Mouse (Mus musculus) cerebellum, postnatal 10 days (tissue): ENCODE results near the gene Myh7.
"Not testable (repeated sequence)": the region's sequence is repeated elsewhere in the genome, so short reads cannot be mapped to it uniquely, and the experiment has no call there.

Experiments used
- DNase-seq, 2 experiments: peaks; one replicate each; pipeline ENCODE4 v3.0.0; 2021; ENCODE audit warnings: mixed read lengths in 2 of 2

Gene Myh7

DNA sequence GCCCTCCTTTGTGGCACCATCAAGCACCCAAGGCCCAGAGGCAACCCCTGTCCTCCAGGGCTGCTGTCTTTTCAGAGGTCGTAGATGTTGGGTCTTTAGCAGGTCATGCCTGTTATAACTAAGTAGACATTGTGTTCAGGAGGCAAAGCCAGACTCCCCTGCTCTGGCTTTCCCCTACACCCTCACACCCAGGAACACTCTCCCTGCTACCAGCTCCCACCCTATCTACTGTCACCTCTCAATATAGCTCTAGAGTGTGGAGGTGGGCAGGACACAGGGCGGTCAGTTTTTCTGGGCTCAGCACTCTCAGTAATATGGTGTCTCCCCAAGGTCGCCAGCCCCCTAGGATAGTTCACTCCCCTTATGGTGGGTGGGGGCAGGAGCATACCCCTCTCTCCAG lies 26.6 kb downstream of the Myh7 start:
- DNase-seq, result no peak

DNA sequence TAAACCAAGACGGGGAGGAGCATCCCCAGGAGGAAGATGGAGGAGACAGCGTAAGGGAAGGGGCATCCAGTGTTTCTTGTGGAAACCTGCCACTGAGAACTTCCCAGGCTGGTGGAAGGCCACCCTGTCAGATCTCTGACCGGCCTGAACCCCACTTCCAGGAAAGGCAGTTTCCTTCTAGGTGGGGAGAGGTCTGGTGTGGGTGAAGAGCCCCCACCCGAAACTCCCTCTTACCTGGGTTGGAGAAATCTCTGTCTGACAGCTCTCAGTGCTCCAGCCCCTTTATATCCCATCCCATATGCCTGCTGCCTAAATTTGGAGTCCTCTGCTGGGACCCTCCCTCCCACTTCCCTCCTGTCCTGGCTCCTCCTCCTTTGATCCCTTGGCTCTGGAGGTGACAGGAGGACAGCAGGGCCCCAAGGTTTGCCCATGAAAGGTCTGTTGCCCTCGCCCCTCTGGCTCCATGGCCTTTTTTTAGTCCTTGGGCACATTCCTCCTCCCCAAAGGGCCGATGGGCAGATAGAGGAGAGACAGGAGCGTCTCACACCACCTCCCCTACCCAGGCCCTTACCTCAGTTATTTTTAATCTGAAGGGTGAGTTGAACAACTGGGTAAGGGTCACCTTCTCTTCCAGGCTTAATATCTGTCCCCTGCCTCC lies 28.0 kb downstream of the Myh7 start, which contains the start of gene Myh6:
TSS of gene Myh6 (minus strand) at position 608 of the 658 bp plus-strand sequence.
- no peak for DNase-seq

DNA sequence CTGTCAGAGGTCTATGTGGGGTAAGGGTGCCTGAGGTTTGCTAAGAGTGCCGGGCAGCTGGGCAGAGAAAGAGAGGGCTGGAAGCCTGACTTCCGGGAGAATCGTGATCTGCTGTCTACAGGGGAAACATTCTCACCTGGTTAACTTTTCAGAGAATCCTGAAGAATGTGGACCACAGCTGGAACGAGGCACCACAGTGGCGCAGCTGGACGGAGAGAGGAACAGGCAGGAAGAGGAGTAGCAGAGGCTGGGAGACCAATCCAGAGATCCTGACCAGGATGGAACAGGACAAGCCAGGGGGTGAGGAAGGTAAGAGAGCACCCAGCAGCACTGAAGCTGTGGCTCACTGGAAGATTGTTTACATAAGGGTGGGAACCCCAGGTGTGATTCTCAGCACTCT lies 28.8 kb downstream of the Myh7 start:
- no peak for DNase-seq

DNA sequence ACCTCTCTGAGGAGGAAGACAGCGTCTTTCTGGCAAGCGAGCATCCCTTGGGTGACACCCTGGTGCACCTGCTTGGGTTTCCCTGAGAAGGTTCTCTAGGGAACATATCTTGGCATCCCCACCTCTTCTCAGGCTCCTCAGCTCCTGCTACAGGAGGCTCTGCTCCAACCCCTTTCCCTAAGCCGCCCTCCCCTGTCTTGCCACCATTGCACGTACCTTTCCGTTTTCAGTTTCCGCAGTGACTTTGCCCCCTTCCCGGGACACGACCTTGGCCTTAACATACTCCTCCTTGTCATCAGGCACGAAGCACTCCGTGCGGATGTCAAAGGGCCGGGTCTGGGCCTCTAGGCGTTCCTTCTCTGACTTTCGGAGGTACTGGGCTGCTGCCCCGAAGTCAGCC lies 29.4 kb downstream of the Myh7 start:
- DNase-seq, result no peak

DNA sequence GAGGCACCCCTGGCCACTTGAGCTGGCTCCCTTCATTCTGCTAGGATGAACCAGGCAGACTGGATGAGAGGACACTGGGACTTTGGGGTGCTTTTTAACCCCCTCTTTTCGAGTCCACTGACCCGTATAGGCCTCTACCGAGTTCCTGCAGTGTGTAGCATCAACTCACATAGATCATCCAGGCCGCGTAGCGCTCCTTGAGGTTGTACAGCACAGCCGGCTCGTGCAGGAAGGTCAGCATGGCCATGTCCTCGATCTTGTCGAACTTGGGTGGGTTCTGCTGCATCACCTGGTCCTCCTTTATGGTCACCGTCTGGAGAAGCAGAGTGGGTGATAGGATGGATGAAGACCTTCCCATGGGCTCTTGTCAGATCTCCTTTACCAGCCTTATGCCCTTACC lies 30.7 kb downstream of the Myh7 start:
- DNase-seq, result no peak

DNA sequence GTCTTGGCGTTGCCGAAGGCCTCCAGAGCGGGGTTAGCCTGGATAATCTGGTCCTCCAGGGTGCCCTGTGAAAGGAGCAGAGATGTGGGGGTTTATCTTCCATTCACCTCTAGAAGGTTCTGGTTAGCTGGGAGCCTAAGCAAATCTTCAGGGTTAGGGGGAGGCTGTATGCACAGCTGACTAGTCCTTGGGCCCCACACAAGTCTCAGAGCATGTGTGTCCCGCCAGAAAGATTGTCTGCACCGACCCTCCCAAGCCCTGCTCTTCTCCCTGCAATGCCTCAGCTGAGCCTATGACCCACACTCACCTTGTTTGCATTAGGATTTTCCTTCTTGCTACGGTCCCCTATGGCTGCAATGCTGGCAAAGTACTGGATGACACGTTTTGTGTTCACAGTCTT lies 31.7 kb downstream of the Myh7 start:
- DNase-seq, result no peak

DNA sequence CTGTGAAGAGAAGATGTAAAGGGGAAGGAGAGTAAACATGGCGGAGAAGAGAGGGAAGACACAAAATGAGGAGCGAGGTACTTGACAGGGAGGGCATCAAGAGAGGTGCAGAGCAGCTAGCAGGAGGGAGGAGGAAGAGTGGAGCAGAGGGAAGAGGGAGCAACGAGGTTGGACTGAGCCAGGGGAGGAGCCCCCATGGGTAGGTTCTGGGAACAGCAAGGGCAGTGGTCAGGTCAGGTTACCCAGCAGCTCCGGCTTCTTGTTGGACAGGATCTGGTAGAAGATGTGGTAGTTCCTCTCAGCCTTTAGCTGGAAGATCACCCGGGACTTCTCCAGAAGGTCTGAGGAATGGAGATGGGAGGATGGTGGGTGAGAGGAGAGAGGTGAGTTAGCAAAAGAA lies 32.9 kb downstream of the Myh7 start:
- DNase-seq, result no peak

DNA sequence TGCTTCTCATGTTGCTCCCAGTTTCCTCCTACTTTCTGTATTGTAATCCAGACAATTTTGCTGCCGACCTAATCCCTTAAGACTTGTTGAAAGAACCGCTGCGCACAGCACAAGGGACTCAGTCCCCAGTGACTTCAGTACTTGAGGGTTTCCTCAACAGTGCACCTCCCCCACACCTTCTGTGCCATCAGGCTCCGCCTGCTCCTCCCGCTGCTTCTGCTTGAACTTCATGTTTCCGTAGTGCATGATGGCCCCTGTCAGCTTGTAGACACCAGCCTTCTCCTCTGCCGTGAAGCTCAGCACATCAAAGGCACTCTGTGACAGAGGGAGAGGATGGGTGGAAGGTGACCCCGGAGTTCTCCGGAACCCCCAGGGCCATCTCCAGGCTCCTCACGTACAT lies 33.7 kb downstream of the Myh7 start:
- DNase-seq, result no peak

DNA sequence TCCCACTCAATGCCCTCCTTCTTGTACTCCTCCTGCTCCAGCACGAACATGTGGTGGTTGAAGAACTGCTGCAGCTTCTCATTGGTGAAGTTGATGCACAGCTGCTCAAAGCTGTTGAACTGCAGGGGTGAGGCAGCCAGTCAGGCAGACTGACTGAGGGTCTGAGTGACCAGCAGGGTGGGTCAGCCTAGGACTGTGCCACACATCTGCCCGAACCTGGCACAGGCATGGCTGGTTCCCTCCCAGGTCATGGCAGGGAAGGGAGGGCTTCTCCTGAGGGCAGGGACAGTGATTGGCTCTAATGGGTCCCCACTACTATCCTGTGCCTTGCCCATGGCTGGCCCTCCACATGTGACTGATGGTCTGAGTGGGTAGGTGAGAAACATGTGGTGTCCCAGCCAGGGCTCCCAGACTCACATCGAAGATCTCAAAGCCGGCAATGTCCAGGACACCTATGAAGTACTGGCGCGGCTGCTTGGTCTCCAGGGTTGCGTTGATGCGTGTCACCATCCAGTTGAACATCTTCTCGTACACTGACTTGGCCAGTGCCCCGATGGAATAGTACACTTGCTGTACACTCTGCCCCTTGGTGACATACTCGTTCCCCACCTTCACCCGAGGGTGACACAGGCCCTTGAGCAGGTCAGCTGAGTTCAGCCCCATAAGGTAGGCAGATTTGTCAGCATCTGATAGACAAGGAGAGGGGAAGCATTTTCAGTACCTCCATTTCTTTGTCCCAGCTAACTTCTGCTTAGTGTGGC lies 34.4 kb downstream of the Myh7 start:
- DNase-seq, result not testable (repeated sequence)

DNA sequence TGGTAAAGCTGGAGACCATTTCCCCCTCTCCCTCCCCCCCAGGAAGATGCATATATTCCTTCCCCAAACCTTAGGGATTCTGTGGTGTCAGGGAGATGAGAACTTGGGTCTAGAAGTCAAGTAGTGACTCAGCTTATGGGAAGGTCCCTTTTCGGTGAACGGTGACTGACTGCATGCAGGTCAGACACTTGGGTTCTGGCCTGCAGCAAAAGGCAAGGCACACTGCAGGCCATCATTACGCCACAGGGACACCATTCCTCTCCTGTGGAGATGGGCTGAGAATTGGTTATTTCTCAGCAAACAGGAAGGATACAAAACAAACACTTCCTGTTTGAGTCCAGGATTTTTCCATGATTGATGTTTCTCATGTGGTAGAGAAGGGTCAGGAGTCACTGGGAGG lies 35.2 kb downstream of the Myh7 start:
- DNase-seq, result no peak

DNA sequence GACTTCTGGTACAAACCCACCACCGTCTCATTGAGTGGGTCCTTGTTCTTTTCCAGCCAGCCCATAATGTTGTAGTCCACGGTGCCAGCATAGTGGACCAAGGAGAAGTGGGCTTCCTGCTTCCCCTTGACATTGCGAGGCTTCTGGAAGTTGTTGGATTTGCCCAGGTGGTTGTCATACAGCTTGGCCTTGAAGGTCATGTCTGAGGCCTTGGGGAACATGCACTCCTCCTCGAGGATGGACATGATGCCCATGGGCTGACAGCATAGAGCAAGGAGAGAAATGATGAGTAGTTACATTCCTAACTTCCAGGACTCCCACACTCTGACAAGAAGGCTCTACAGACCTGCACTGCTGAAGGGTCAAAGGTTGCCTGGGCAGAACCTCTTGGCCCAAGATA lies 35.9 kb downstream of the Myh7 start:
- DNase-seq, result no peak

DNA sequence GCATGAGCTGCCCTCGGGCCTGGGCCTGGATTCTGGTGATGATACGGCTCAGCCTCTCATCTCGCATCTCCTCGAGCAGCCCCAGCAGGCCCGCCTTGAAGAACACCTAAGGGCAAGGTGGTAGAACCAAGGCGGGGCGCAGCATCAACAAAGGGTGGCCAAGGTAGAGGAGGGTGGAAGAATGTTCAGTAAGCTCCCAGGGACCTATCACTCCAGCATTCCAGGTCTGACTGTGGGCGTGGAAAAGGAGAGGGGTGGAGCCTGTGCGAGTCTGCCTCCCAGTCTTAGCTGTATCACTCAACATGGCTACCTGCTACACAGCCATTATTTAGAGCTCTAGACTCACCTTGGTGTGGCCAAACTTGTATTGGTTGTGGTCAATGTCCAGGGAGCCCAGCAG lies 37.9 kb downstream of the Myh7 start:
- no peak for DNase-seq

DNA sequence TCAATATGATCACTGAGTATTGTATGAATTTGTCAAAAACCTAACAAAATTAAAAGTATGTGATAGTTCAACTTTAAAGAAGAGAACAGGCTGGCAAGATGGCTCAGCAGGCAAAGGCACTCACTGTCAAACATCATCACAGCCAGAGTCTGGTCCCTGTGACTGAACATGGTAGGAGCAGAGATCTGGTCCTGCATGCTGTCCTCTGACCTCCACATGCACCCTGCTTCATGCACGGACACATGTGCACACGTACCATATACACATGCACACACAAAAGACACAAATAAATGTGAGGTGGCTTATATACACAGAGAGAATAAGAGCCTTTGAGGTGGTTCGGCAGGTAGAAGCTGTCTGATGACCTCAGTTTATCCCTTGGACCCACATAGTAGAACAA lies 38.9 kb downstream of the Myh7 start:
- DNase-seq, result no peak

DNA sequence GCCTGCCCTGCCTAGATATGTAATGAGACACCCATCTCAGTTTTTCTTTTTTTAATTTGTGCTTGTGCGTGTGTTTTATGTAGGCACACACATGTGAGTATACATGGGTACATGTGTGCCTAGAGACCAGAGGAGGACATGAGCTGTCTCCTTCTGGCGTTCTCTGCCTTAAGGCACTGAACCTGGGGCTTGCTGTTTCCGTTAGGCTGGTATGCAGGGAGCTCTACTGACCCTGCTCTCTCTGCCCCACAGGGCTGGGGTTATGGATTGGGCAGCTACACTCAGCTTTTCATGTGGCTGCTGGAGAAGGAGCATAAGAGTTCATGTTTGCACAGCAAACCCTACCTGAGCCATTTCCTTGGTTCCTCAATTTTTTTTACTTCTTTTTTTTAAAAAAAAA lies 40.0 kb downstream of the Myh7 start:
- DNase-seq, result no peak

DNA sequence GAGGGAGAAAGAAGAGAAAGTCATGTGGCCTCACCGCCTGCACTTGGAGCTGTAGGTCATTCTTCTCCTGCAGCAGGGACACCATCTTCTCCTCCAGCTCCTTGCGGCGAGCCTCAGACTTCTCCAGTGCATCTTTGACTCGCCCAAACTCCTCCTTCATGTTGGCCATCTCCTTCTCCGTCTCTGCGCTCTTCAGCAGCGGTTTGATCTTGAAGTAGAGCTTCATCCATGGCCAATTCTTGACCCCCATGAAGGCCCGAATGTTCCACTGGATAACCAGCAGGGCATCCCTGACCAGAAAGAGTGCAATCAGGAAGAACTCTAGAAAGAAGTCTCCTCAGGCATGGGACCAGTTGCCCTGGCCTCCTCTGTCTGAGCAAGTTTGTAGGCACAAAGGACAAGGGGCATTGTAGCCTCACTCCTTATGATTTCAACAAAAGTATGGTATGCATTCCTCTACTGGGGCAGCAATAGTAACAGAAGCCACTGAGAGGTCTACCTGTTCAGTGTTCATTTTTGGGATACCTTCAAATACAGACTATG lies 40.7 kb downstream of the Myh7 start:
- no peak for DNase-seq

DNA sequence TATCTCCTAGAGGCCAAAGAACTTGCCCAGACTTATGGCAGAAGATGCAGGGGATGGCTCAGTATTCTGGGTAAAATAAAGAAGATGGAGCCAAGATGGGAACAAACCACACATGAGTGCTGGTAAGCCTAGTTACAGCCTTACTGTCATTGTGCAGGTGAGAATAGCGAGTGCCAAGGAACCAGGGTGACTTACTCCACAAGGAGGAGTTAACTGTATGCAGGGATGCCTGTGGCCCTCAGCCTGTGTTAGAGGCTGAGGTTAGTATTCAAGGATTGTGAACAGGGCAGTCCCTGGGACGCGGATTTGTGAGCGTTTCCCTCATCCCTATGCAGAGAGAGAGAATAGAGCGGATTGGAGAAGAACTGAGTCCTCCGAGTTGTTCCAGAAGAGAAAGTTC lies 42.8 kb downstream of the Myh7 start:
- no peak for DNase-seq

DNA sequence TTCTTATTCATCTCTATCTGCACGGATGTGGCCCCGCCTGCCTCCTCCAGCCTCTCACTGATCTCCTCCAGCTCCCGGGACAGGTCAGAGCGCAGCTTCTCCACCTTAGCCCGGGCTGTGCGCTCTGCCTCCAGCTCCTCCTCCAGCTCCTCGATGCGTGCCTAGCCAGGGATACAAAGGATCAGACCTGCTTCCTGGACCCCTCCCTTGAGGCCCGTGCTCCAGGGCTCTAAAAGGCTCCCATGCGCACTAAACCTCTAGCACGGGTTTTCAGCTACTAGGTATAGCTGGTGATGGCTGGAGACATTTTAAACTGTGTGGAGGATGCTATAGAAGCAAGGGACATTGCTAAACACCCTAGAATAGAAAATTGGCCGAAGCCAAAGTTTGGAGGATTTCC lies 43.9 kb downstream of the Myh7 start:
- no peak for DNase-seq

DNA sequence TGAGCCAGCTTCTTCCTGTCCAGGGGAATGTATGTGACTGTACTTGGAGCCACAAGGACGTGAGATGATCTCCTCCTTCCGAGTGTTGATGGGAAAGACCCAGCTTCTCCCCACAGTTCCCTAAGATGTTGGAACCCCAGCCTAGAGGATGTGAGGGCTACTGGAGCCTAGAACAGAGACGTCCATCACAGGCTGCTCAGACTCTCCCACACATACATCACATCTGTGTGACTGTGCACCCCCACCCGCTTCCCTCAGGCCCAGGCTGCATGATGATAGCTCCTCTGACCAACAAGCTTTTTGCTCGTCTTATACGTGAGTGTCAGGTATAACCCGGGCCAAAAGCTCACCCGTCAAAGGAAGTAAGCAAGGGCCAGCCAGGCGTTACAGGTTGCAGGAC lies 45.6 kb downstream of the Myh7 start:
- DNase-seq, result no peak

DNA sequence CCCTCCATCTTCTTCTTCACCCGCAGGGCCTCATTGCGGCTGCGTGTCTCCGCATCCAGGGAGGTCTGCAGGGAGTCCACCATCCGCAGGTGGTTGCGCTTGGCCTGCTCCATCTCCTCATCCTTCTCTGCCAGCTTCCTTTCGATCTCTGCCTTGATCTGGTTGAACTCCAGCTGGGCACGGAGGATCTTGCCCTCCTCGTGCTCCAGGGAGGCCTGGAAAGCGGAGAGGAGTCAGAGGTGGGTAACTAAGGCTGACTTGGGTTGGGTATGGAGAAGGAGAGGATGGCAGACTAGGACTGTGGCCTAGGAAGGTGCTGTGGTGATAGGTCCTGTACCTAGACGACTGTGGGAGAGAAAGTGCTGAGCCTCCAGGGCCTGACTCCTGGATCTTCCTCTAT lies 47.4 kb downstream of the Myh7 start:
- DNase-seq, result not testable (repeated sequence)

DNA sequence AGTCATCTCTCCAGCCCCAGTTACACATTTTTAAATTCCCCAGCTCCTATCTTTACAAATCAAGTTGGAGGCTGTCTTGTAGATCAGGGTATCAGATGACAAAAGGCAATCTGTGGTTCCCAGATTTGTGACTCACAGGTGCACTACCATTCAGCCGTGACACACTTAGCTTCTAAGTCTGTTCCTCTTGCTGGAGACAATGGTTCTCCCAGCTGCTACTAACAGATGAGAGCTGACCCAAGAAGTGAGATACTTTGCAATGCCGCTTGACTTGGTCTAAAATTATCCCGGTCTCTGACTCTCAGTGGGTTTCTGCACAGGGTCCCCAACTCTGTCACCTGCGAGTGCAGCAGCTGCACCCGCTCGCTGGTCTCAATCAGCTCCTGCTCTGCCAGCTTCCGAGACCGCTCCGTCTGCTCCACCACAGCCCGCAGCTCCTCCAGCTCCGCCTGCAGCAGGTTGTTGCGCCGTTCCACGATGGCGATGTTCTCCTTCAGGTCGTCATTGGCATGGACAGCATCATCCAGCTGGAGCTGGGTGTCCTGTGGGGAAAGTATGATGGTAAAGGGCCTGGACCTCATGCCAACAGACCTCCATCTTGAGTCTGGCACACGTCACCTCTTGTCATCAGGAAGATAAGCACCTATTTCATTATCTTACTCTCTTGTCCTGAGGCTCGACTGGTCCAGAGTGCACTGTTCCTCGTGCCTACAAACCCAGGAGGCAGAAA lies 48.3 kb downstream of the Myh7 start:
- DNase-seq, result no peak

DNA sequence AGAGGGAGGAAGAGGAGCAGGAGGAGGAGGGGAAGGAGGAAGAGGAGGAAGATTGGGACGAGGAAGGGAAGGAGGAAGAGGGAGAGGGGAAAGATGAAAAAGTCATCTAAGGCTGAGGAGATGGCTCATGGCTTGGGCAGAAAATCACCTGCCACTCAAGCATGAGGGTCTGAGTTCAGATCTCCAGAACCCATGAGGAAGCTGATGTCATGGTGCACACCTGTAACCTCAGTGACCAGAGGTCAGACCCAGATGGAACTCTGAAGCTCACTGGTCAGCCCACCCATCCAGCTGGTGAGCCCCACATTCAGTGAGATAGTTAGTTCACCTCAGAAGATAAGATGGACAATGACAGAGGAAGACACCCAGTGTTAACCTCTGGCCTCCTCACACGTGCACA lies 49.5 kb downstream of the Myh7 start:
- DNase-seq, result no peak

DNA sequence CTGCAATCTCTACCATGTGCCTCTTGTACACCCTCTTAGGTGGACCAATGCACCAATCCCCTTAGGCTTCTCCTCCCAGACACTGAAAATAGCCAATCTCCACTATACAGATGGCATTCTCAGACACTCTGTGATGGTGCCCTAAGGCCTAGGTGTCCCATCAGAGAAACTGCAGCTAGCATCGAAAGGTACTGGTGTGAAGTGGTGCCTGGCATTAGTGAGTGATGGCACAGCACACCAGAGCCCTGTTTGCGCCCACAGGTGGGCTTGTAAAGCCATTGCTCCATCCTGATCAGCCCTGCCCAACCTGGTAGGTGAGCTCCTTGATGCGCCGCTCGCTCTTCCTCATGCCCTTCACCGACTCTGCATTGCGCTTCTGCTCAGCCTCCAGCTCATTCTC lies 50.5 kb downstream of the Myh7 start:
- no peak for DNase-seq

DNA sequence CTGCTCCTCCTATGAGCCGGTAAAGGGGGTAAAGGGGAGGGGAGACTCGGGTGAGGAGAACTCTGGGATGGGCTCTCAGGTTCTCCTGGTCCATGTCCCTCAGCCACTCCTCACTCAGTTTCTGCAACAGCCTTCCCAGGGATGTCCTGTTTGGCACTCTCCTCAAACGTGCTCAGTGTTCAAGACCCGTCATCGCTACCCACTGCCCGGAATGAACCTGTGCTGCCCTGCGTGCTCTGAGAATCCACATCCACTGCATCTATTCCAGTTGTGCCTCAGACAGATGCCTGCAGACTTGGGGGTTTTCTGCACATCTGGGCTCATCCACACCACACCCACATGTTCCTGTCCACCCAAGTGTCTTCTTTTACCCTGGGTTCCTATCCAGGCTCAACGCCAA lies 51.9 kb downstream of the Myh7 start:
- no peak for DNase-seq
